ENCODE assay signal across 8 mouse cellular contexts in the genomic region with DNA sequence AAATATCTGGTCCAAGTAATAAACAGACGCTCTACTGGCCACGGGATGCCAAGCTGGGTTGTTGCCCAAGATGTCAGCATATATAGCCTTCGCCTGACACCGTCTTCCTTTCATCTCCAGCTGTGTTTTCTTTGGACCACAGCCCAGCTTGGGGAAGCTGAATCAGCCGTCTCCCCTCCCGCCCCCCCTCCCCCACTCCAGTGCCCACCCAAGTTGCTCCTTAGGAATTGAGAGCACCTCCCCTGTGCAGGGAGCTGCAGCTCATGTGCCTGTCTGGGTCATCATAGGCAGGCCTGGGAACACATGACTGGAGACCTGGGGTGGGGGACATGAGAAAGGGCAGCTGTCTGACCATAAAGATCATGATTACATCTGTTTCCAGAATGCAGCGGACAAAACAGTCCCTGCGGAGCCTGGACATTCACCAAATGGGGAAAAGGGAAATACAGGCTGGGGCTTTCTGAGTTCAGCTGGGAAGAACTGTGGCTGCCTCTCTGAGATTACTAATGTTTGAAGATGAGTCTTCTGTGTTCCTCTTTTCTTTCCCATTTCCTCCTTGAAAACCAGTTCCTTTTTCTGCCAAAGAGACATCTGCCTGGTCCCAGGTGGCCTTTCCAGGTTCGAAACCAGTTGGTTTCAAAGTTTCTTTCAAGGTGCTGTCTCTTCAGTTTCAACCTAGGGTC. TPM values are rescaled to one million over a fixed set of nuclear protein-coding genes. Genes with fewer than 3 reads are reported as not detected.
DNase-seq lines count a peak whose midpoint lies in the region; ATAC-seq and TF ChIP-seq lines count a peak whose summit lies in the region.

No protein-coding gene starts in this region.

- no peak overlapping the region for H3K9ac ChIP-seq in neural tube, embryonic 13.5 days

- no peak for TF ChIP-seq POLR2A in bone marrow macrophage, adult 2 months (IDR thresholded peaks at IDR 0.05; ENCODE audit: borderline replicate concordance, low read depth, low read length)

- no peaks in the 10 kb centered on the region for H3K9me3 ChIP-seq in neural tube, embryonic 13.5 days

- no peak overlapping the region for H3K4me3 ChIP-seq in bone marrow macrophage, adult 2 months (ENCODE audit: insufficient read depth, low read length)
- H3K4me3 ChIP-seq in neural tube, embryonic 13.5 days: no peak overlapping the region

- H3K27me3 ChIP-seq in neural tube, embryonic 13.5 days: peaks cover 23% of the 10 kb centered on the region

- H3K36me3 ChIP-seq in neural tube, embryonic 13.5 days: no peaks in the 10 kb centered on the region

- 38% methylated on average over 9 of the region's 9 CpGs for WGBS in neural tube, embryonic 13.5 days

- no peak for TF ChIP-seq CTCF in bone marrow macrophage, adult 2 months (IDR thresholded peaks at IDR 0.05; ENCODE audit: low read depth, low read length)

- peaks cover 70% of the 10 kb centered on the region for H3K4me1 ChIP-seq in bone marrow macrophage, adult 2 months (ENCODE audit: control insufficient read depth, insufficient read depth, low read length)
- H3K4me1 ChIP-seq in neural tube, embryonic 13.5 days (replicated peaks): peaks cover 25% of the 10 kb centered on the region

- peak overlapping the region; percentile 94 for H3K27ac ChIP-seq in bone marrow macrophage, adult 2 months (ENCODE audit: insufficient read depth, low read depth, low read length)
- H3K27ac ChIP-seq in neural tube, embryonic 13.5 days (replicated peaks): peak overlapping the region; percentile 62; the same call in 1 of the 2 replicates

- DNase-seq in ovary, postnatal 14 days (ENCODE audit: low spot score): peak; percentile 67
- no peak for DNase-seq in ovary, postnatal 36 days (ENCODE audit: low spot score)
- peak; percentile 78 to 86 for DNase-seq in heart, adult 18-20 months
- DNase-seq in kidney, postnatal 4 days: peak; percentile 87 to 92
- DNase-seq in left cerebral cortex, adult 11 months (ENCODE audit: low spot score): no peak
- no peak for DNase-seq in right cerebral cortex, postnatal 36 days (ENCODE audit: low spot score in 2 of 2)

- no peak overlapping the region for H3K4me2 ChIP-seq in neural tube, embryonic 13.5 days

- ATAC-seq in neural tube, embryonic 13.5 days (ENCODE audit: low read depth): peak; percentile 46; the same call in 1 of the 2 replicates

RNA-seq across cellular contexts. Expression of a gene that starts 4.8 kb away (rescaled TPM):
- 1,260 and 1,371 TPM in 2 replicates for polyA plus RNA-seq in bone marrow macrophage, adult 2 months (2012; ENCODE audit: insufficient read depth, insufficient read length, missing spikeins)
- total RNA-seq in heart, adult 18-20 months (2021): 10 to 100 TPM; 37.7 to 39.3 TPM
- 126 and 132 TPM in 2 replicates for polyA plus RNA-seq in neural tube, embryonic 13.5 days (2015; fragmentation: Nextera tagmentation; extraction: Ambion mirVana)

RNA-seq across cellular contexts. Expression of a gene that starts 16.8 kb away (rescaled TPM):
- polyA plus RNA-seq in bone marrow macrophage, adult 2 months (2012; ENCODE audit: insufficient read depth, insufficient read length, missing spikeins): 27.1 and 27.6 TPM in 2 replicates
- 10 to 100 TPM; 27.3 to 30.5 TPM for total RNA-seq in heart, adult 18-20 months (2021)
- polyA plus RNA-seq in neural tube, embryonic 13.5 days (2015; fragmentation: Nextera tagmentation; extraction: Ambion mirVana): 80.8 and 93.1 TPM in 2 replicates

RNA-seq across cellular contexts. Expression of a gene that starts 29.1 kb away (rescaled TPM):
- 21.0 and 25.4 TPM in 2 replicates for polyA plus RNA-seq in bone marrow macrophage, adult 2 months (2012; ENCODE audit: insufficient read depth, insufficient read length, missing spikeins)
- total RNA-seq in heart, adult 18-20 months (2021): 10 to 100 TPM; 50.5 to 55.8 TPM
- 4.9 and 5.4 TPM in 2 replicates for polyA plus RNA-seq in neural tube, embryonic 13.5 days (2015; fragmentation: Nextera tagmentation; extraction: Ambion mirVana)

RNA-seq across cellular contexts. Expression of a gene that starts 29.6 kb away (rescaled TPM):
- 632 and 760 TPM in 2 replicates for polyA plus RNA-seq in bone marrow macrophage, adult 2 months (2012; ENCODE audit: insufficient read depth, insufficient read length, missing spikeins)
- total RNA-seq in heart, adult 18-20 months (2021): 10 to 100 TPM; 80.8 to 98.1 TPM
- polyA plus RNA-seq in neural tube, embryonic 13.5 days (2015; fragmentation: Nextera tagmentation; extraction: Ambion mirVana): 97.5 and 109 TPM in 2 replicates

RNA-seq across cellular contexts. Expression of a gene that starts 34.0 kb away (rescaled TPM):
- polyA plus RNA-seq in bone marrow macrophage, adult 2 months (2012; ENCODE audit: insufficient read depth, insufficient read length, missing spikeins): 1.4 TPM in 1 of 2 replicates, not detected in the other
- under 1 TPM; 0.67 to 0.75 TPM for total RNA-seq in heart, adult 18-20 months (2021)
- polyA plus RNA-seq in neural tube, embryonic 13.5 days (2015; fragmentation: Nextera tagmentation; extraction: Ambion mirVana): not detected in 2 replicates

Comparison
In these comparisons a context has a peak if more than half of its experiments do, and no peak if none do; other contexts are left out.
1. DNase-seq: peak in ovary, postnatal 14 days (single experiment), heart, adult 18-20 months (2 of 2) and kidney, postnatal 4 days (2 of 2); none in ovary, postnatal 36 days (single experiment), left cerebral cortex, adult 11 months (single experiment) and right cerebral cortex, postnatal 36 days (0 of 2).